Comparison of ENCODE assay signal across 9 mouse cellular contexts in the genomic region with DNA sequence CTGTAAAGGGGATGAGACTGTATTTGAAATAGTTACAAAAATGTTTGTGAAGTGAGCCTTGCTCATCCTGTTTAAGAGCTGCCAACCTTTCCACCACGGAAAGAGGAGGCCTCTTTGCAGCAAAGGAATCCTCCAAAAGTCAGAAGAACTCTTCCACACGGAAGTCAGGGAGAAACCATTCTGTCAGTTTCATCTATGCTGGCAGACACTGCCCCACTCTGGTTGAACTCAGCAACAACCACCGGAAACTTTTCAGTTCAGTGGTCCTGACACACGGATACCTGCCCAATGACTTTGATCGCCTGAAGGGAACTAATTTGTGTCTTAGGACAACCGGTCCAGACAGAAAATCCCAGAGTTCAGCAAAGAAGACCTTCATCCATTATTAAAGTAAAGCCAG.
DNase-seq lines count a peak whose midpoint lies in the region; ATAC-seq lines count a peak whose summit lies in the region.
"Had no signal": no experiment of that assay in that cellular context is flagged by ENCODE, and none has a peak within 500 bp of the region (broad histone marks: within the 10 kb centered on the region; RNA-seq: fewer than 3 reads in every experiment).

No protein-coding gene starts in this region.

- H3K9ac ChIP-seq in midbrain, embryonic 14.5 days (replicated peaks; ENCODE audit: low read length) = no peak overlapping the region
- H3K9ac ChIP-seq in embryonic facial prominence, embryonic 11.5 days (replicated peaks; ENCODE audit: low read length) = no peak overlapping the region
- H3K9ac ChIP-seq: limb, embryonic 13.5 days had no signal

- H3K4me1 ChIP-seq in midbrain, embryonic 14.5 days (ENCODE audit: control insufficient read depth, insufficient read depth, low read length) = no peaks in the 10 kb centered on the region
- H3K4me1 ChIP-seq in midbrain, embryonic 10.5 days = no peaks in the 10 kb centered on the region
- H3K4me1 ChIP-seq in embryonic facial prominence, embryonic 11.5 days (ENCODE audit: control insufficient read depth, insufficient read depth, low read length) = no peaks in the 10 kb centered on the region
- H3K4me1 ChIP-seq: limb, embryonic 13.5 days had no signal

- peak; percentile 34; the same call in 1 of the 2 replicates for ATAC-seq in midbrain, embryonic 14.5 days (ENCODE audit: low FRiP score, low TSS enrichment)
- no peak for ATAC-seq in embryonic facial prominence, embryonic 11.5 days (replicated peaks; ENCODE audit: insufficient number of reproducible peaks, low FRiP score, low TSS enrichment, low read depth)
- no peak for ATAC-seq in megakaryocyte-erythroid progenitor cell, adult 5-6 weeks (replicated peaks; ENCODE audit: low FRiP score, low TSS enrichment, poor library complexity, severe bottlenecking)

- no peaks in the 10 kb centered on the region for H3K36me3 ChIP-seq in midbrain, embryonic 14.5 days (ENCODE audit: control insufficient read depth, insufficient read depth, low read length)
- no peaks in the 10 kb centered on the region for H3K36me3 ChIP-seq in midbrain, embryonic 10.5 days
- H3K36me3 ChIP-seq in embryonic facial prominence, embryonic 11.5 days (replicated peaks; ENCODE audit: control insufficient read depth, insufficient read depth, low read depth, low read length) = no peaks in the 10 kb centered on the region
- H3K36me3 ChIP-seq: limb, embryonic 13.5 days had no signal

- H3K4me2 ChIP-seq in midbrain, embryonic 14.5 days (ENCODE audit: low read length) = no peak overlapping the region
- H3K4me2 ChIP-seq in embryonic facial prominence, embryonic 11.5 days (ENCODE audit: low read depth, low read length) = no peak overlapping the region
- H3K4me2 ChIP-seq: limb, embryonic 13.5 days had no signal

- H3K4me3 ChIP-seq in midbrain, embryonic 14.5 days (replicated peaks; ENCODE audit: low read depth, low read length) = no peak overlapping the region
- no peak overlapping the region for H3K4me3 ChIP-seq in midbrain, embryonic 10.5 days
- no peak overlapping the region for H3K4me3 ChIP-seq in embryonic facial prominence, embryonic 11.5 days (ENCODE audit: low read depth, low read length)
- H3K4me3 ChIP-seq: limb, embryonic 13.5 days had no signal

- WGBS in midbrain, embryonic 14.5 days = 30% methylated on average over 6 of the region's 6 CpGs
- 26% methylated on average over 6 of the region's 6 CpGs for WGBS in midbrain, embryonic 10.5 days
- WGBS in embryonic facial prominence, embryonic 11.5 days = 26% methylated on average over 6 of the region's 6 CpGs

- intact Hi-C loops in gastrocnemius, postnatal 36 days (cut with DNase I) = loop anchor here (5.0 kb wide), 1 partner anchor 37 kb away; no protein-coding TSS in a partner anchor

- no peaks in the 10 kb centered on the region for H3K27me3 ChIP-seq in midbrain, embryonic 14.5 days (ENCODE audit: control insufficient read depth, insufficient read depth, low read length)
- H3K27me3 ChIP-seq in midbrain, embryonic 10.5 days (ENCODE audit: low read depth, poor library complexity, severe bottlenecking) = peaks cover 91% of the 10 kb centered on the region
- no peaks in the 10 kb centered on the region for H3K27me3 ChIP-seq in embryonic facial prominence, embryonic 11.5 days (ENCODE audit: control insufficient read depth, insufficient read depth, low read length)

- no peak overlapping the region for H3K27ac ChIP-seq in midbrain, embryonic 14.5 days (replicated peaks; ENCODE audit: low read depth, low read length)
- H3K27ac ChIP-seq in midbrain, embryonic 10.5 days (replicated peaks) = no peak overlapping the region
- H3K27ac ChIP-seq in embryonic facial prominence, embryonic 11.5 days (replicated peaks; ENCODE audit: low read depth, low read length) = no peak overlapping the region
- H3K27ac ChIP-seq: limb, embryonic 13.5 days had no signal

- peak; percentile 11 for DNase-seq in gastrocnemius, postnatal 10 days
- no peak for DNase-seq in gastrocnemius, postnatal 36 days
- peak; percentile 62 for DNase-seq in midbrain, embryonic 14.5 days
- DNase-seq in midbrain, embryonic 10.5 days (ENCODE audit: low spot score) = no peak
- peak; percentile 44 for DNase-seq in embryonic facial prominence, embryonic 11.5 days (ENCODE audit: low spot score)
- DNase-seq in right cerebral cortex, adult 2 months (ENCODE audit: low spot score in 2 of 2) = peak; percentile 32 to 44
- no peak for DNase-seq in adipocyte (ENCODE audit: low spot score)

- no peaks in the 10 kb centered on the region for H3K9me3 ChIP-seq in midbrain, embryonic 14.5 days (ENCODE audit: control insufficient read depth, low read length)
- no peaks in the 10 kb centered on the region for H3K9me3 ChIP-seq in midbrain, embryonic 10.5 days (replicated peaks)
- no peaks in the 10 kb centered on the region for H3K9me3 ChIP-seq in embryonic facial prominence, embryonic 11.5 days (replicated peaks; ENCODE audit: control insufficient read depth, low read length)
- H3K9me3 ChIP-seq: limb, embryonic 13.5 days had no signal

Comparison
In these comparisons a context has a peak if more than half of its experiments do, and no peak if none do; other contexts are left out.
1. DNase-seq: peak in gastrocnemius, postnatal 10 days (single experiment), midbrain, embryonic 14.5 days (single experiment), embryonic facial prominence, embryonic 11.5 days (single experiment) and right cerebral cortex, adult 2 months (2 of 2); none in gastrocnemius, postnatal 36 days (0 of 2), midbrain, embryonic 10.5 days (single experiment) and adipocyte (single experiment).